Mouse (Mus musculus) heart, postnatal 0 days (tissue): Measurements from ENCODE around the gene BC049352.

Experiments used
- CTCF ChIP-seq: IDR thresholded peaks from 2 replicates; pipeline ENCODE4 v1.5.1; 2016; ENCODE audit warnings: antibody characterized with exemption, control low read depth, low read depth
- EP300 ChIP-seq: IDR thresholded peaks from 2 replicates; pipeline ENCODE4 v1.6.1; 2016; ENCODE audit warnings: antibody characterized with exemption, low read depth

GRCm38 (mm10) chr9:45150933-45151332 lies 30.9 kb upstream of the BC049352 start:
- TF ChIP-seq EP300, result no peak
- TF ChIP-seq CTCF, result no peak
